Mouse (Mus musculus) hindbrain, embryonic 12.5 days (tissue): Measurements from ENCODE around the gene Zdhhc5. TPM values are rescaled to one million over a fixed set of nuclear protein-coding genes. Genes with fewer than 3 reads are reported as not detected.

Experiments
- ATAC-seq: fragments of 200-750 bp; cut with Nextera tagmentation; 2 replicates; pipeline ENCODE4 v1.8.0; 2017; ENCODE audit warnings: moderate TSS enrichment; ENCODE audit not compliant: low FRiP score
- H3K27ac ChIP-seq: fragments of 300-500 bp; sonication (generic); 2 replicates; pipeline ENCODE4 v1.5.1; 2016; ENCODE audit warnings: mild to moderate bottlenecking
- H3K27me3 ChIP-seq: fragments of 300-500 bp; sonication (generic); 2 replicates; pipeline ENCODE4 v1.6.1; 2016; ENCODE audit warnings: mild to moderate bottlenecking
- H3K36me3 ChIP-seq: fragments of 300-500 bp; sonication (generic); 2 replicates; pipeline ENCODE4 v1.6.1; 2016; ENCODE audit warnings: mild to moderate bottlenecking
- H3K4me1 ChIP-seq: fragments of 300-500 bp; sonication (generic); 2 replicates; pipeline ENCODE4 v1.6.1; 2016
- H3K4me2 ChIP-seq: fragments of 300-500 bp; sonication (generic); replicated peaks from 2 replicates; pipeline ENCODE4 v1.6.1; 2016; ENCODE audit warnings: mild to moderate bottlenecking
- H3K4me3 ChIP-seq: fragments of 300-500 bp; sonication (generic); 2 replicates; pipeline ENCODE4 v1.5.1; 2016; ENCODE audit warnings: mild to moderate bottlenecking
- H3K9ac ChIP-seq: fragments of 300-500 bp; sonication (generic); 2 replicates; pipeline ENCODE4 v1.6.1; 2016; ENCODE audit warnings: mild to moderate bottlenecking, moderate library complexity
- H3K9me3 ChIP-seq: fragments of 300-500 bp; sonication (generic); replicated peaks from 2 replicates; pipeline ENCODE4 v1.6.1; 2016; ENCODE audit warnings: mild to moderate bottlenecking
- WGBS: fragments of 180-500 bp; shearing (Covaris S2); methylation state at CpG from one replicate; pipeline ENCODE4 v1.1.7; 2016; 5-methylcytosine and 5-hydroxymethylcytosine counted together
- polyA plus RNA-seq: library from polyadenylated mRNA; unstranded; fragments of >200 nt; fragmentation: Nextera tagmentation; extraction: Ambion mirVana; gene quantifications from 2 replicates; pipeline ENCODE4 v1.2.1, GENCODE M21; 2016

Zdhhc5 gene
- polyA plus RNA-seq, 1 experiment from 2014 or later, result 30.0 TPM

- WGBS, result under 1% methylated on average over 33 of the region's 33 CpGs
- peak overlapping the region; percentile 94 for H3K4me3 ChIP-seq
- no peaks in the 10 kb centered on the region for H3K27me3 ChIP-seq
- H3K4me1 ChIP-seq, result peaks cover 12% of the 10 kb centered on the region
- H3K36me3 ChIP-seq, result peaks cover 3% of the 10 kb centered on the region
- peak overlapping the region; percentile 97 for H3K27ac ChIP-seq
- peak overlapping the region; percentile 97 for H3K9ac ChIP-seq
- peak; percentile 96 for ATAC-seq
- H3K4me2 ChIP-seq, result peak overlapping the region; percentile 85
- H3K9me3 ChIP-seq, result no peaks in the 10 kb centered on the region
Measured at GRCm38 (mm10) chr2:84715562-84716361, 782 bp upstream of the Zdhhc5 start.

- Histone ChIP-seq H3K9ac (peak overlapping the region; percentile 97), H3K27ac (peak overlapping the region; percentile 97), H3K9me3 (no peaks in the 10 kb centered on the region), H3K4me1 (peaks cover 12% of the 10 kb centered on the region), H3K36me3 (peaks cover 11% of the 10 kb centered on the region), H3K27me3 (no peaks in the 10 kb centered on the region), H3K4me2 (peak overlapping the region; percentile 85), H3K4me3 (peak overlapping the region; percentile 94)
- peak; percentile 36 for ATAC-seq
- under 1% methylated on average over 23 of the region's 26 CpGs for WGBS
Measured at GRCm38 (mm10) chr2:84714422-84714810, 564 bp downstream of the Zdhhc5 start.

- peaks cover 23% of the 10 kb centered on the region for H3K36me3 ChIP-seq
- H3K27ac ChIP-seq, result no peak overlapping the region
- H3K9ac ChIP-seq, result no peak overlapping the region
- H3K4me3 ChIP-seq, result no peak overlapping the region
- ATAC-seq, result no peak
- H3K4me2 ChIP-seq, result no peak overlapping the region
- peaks cover 16% of the 10 kb centered on the region for H3K4me1 ChIP-seq
- no peaks in the 10 kb centered on the region for H3K27me3 ChIP-seq
- WGBS, result 91% methylated on average over 2 of the region's 2 CpGs
- H3K9me3 ChIP-seq, result no peaks in the 10 kb centered on the region
Measured at GRCm38 (mm10) chr2:84711898-84712297, 3.1 kb downstream of the Zdhhc5 start.

GRCm38 (mm10) chr2:84707523-84707922 is 7.5 kb downstream of the Zdhhc5 start:
- H3K4me2 ChIP-seq, result no peak overlapping the region
- peaks cover 39% of the 10 kb centered on the region for H3K36me3 ChIP-seq
- WGBS, result 71% methylated on average over 1 of the region's 1 CpGs
- H3K27me3 ChIP-seq, result no peaks in the 10 kb centered on the region
- H3K4me3 ChIP-seq, result no peak overlapping the region
- H3K9ac ChIP-seq, result no peak overlapping the region
- H3K27ac ChIP-seq, result no peak overlapping the region
- H3K9me3 ChIP-seq, result no peaks in the 10 kb centered on the region
- H3K4me1 ChIP-seq, result 0 out of 2 replicates have a peak, but pooled peaks cover 3% of the 10 kb centered on the region
- no peak for ATAC-seq

GRCm38 (mm10) chr2:84705295-84705694 is 9.7 kb downstream of the Zdhhc5 start:
- no peaks in the 10 kb centered on the region for H3K27me3 ChIP-seq
- no peak overlapping the region for H3K4me2 ChIP-seq
- no peak overlapping the region for H3K27ac ChIP-seq
- H3K36me3 ChIP-seq, result peaks cover 38% of the 10 kb centered on the region
- no peaks in the 10 kb centered on the region for H3K9me3 ChIP-seq
- H3K4me1 ChIP-seq, result 0 out of 2 replicates have a peak, but pooled peaks cover 3% of the 10 kb centered on the region
- no peak overlapping the region for H3K9ac ChIP-seq
- H3K4me3 ChIP-seq, result no peak overlapping the region
- ATAC-seq, result no peak
- 87% methylated on average over 1 of the region's 1 CpGs for WGBS

GRCm38 (mm10) chr2:84704329-84704728 is 10.7 kb downstream of the Zdhhc5 start:
- no peaks in the 10 kb centered on the region for H3K9me3 ChIP-seq
- no peak overlapping the region for H3K27ac ChIP-seq
- no peak for ATAC-seq
- peaks cover 36% of the 10 kb centered on the region for H3K36me3 ChIP-seq
- H3K4me3 ChIP-seq, result no peak overlapping the region
- 88% methylated on average over 5 of the region's 5 CpGs for WGBS
- H3K27me3 ChIP-seq, result no peaks in the 10 kb centered on the region
- no peak overlapping the region for H3K9ac ChIP-seq
- H3K4me1 ChIP-seq, result 0 out of 2 replicates have a peak, but pooled peaks cover 3% of the 10 kb centered on the region
- H3K4me2 ChIP-seq, result no peak overlapping the region

- Histone ChIP-seq H3K9me3 (no peaks in the 10 kb centered on the region), H3K27me3 (no peaks in the 10 kb centered on the region), H3K27ac (no peak overlapping the region), H3K9ac (no peak overlapping the region), H3K4me1 (0 out of 2 replicates have a peak, but pooled peaks cover 3% of the 10 kb centered on the region), H3K4me3 (no peak overlapping the region), H3K4me2 (no peak overlapping the region), H3K36me3 (peaks cover 39% of the 10 kb centered on the region)
- ATAC-seq, result no peak
- 97% methylated on average over 1 of the region's 1 CpGs for WGBS
Measured at GRCm38 (mm10) chr2:84703497-84703896, 11.5 kb downstream of the Zdhhc5 start.

GRCm38 (mm10) chr2:84695007-84695695 is 19.8 kb downstream of the Zdhhc5 start:
- no peak overlapping the region for H3K27ac ChIP-seq
- ATAC-seq, result no peak
- peaks cover 60% of the 10 kb centered on the region for H3K36me3 ChIP-seq
- H3K4me1 ChIP-seq, result no peaks in the 10 kb centered on the region
- H3K4me3 ChIP-seq, result no peak overlapping the region
- H3K27me3 ChIP-seq, result no peaks in the 10 kb centered on the region
- no peak overlapping the region for H3K4me2 ChIP-seq
- WGBS, result 97% methylated on average over 5 of the region's 5 CpGs
- H3K9me3 ChIP-seq, result no peaks in the 10 kb centered on the region
- no peak overlapping the region for H3K9ac ChIP-seq

- WGBS, result 92% methylated on average over 12 of the region's 12 CpGs
- no peak for ATAC-seq
- no peak overlapping the region for H3K9ac ChIP-seq
- no peaks in the 10 kb centered on the region for H3K4me1 ChIP-seq
- H3K36me3 ChIP-seq, result peaks cover 86% of the 10 kb centered on the region
- H3K27me3 ChIP-seq, result no peaks in the 10 kb centered on the region
- no peak overlapping the region for H3K27ac ChIP-seq
- no peaks in the 10 kb centered on the region for H3K9me3 ChIP-seq
- H3K4me3 ChIP-seq, result no peak overlapping the region
- H3K4me2 ChIP-seq, result no peak overlapping the region
Measured at GRCm38 (mm10) chr2:84690050-84690449, 24.9 kb downstream of the Zdhhc5 start.

- Histone ChIP-seq H3K4me3 (no peak overlapping the region), H3K4me2 (no peak overlapping the region), H3K9me3 (no peaks in the 10 kb centered on the region), H3K27ac (no peak overlapping the region), H3K9ac (no peak overlapping the region), H3K36me3 (peaks cover 83% of the 10 kb centered on the region), H3K27me3 (no peaks in the 10 kb centered on the region), H3K4me1 (no peaks in the 10 kb centered on the region)
- no peak for ATAC-seq
- 83% methylated on average over 2 of the region's 2 CpGs for WGBS
Measured at GRCm38 (mm10) chr2:84688080-84688844, 26.7 kb downstream of the Zdhhc5 start.

- Histone ChIP-seq H3K4me3 (no peak overlapping the region), H3K9me3 (no peaks in the 10 kb centered on the region), H3K4me2 (no peak overlapping the region), H3K4me1 (peaks cover 10% of the 10 kb centered on the region), H3K27me3 (no peaks in the 10 kb centered on the region), H3K27ac (no peak overlapping the region), H3K9ac (no peak overlapping the region), H3K36me3 (peaks cover 39% of the 10 kb centered on the region)
- ATAC-seq, result no peak
- 87% methylated on average over 6 of the region's 6 CpGs for WGBS
Measured at GRCm38 (mm10) chr2:84682605-84683183, 32.3 kb downstream of the Zdhhc5 start.

GRCm38 (mm10) chr2:84679016-84679415 is 36.0 kb downstream of the Zdhhc5 start, which contains the start of gene Tmx2:
Tmx2 (minus strand) TSS chr2:84679140.
- peaks cover 26% of the 10 kb centered on the region for H3K36me3 ChIP-seq

More at GRCm38 (mm10) chr2:84679016-84679415, 36.0 kb downstream of the Zdhhc5 start, which contains the start of gene Tmx2:
- Histone ChIP-seq H3K9me3 (no peaks in the 10 kb centered on the region), H3K9ac (peak within 1 kb of the TSS; percentile 88), H3K4me2 (peak within 1 kb of the TSS; percentile 83), H3K27me3 (no peaks in the 10 kb centered on the region), H3K4me1 (peaks cover 17% of the 10 kb centered on the region), H3K27ac (peak within 1 kb of the TSS; percentile 81), H3K4me3 (peak within 1 kb of the TSS; percentile 93)
- no peak for ATAC-seq
- WGBS, result 21% methylated on average over 8 of the region's 8 CpGs
